Mouse (Mus musculus) left cerebral cortex, adult 2 months (tissue): ENCODE measurements at regions not wholly inside any gene's neighbourhood (a gene's known extent, or its start where the extent isn't known, plus 50 kb on each side); places are given as distances from the start of the nearest gene placed in this dataset.
A peak's percentile ranks its signal among the peaks of the same experiment; 100 is the strongest.
"Not testable (repeated sequence)": the region's sequence is repeated elsewhere in the genome, so short reads cannot be mapped to it uniquely, and the experiment has no call there.

ENCODE experiments used
- DNase-seq, 2 experiments: peaks; one replicate each; pipeline ENCODE4 v3.0.0; 2021 to 2022; ENCODE audit warnings: low spot score in 2 of 2, mixed read lengths in 1 of 2; ENCODE audit errors: extremely low spot score in 1 of 2
- H3K27ac ChIP-seq: fragments of 200-600 bp; 2 replicates; pipeline ENCODE4 v1.8.1; 2022
- H3K4me3 ChIP-seq: fragments of 200-600 bp; 2 replicates; pipeline ENCODE4 v1.8.1; 2022
- CTCF ChIP-seq: fragments of 200-600 bp; IDR thresholded peaks from 2 replicates; pipeline ENCODE4 v1.8.1; 2022; ENCODE audit warnings: antibody characterized with exemption, mild to moderate bottlenecking, moderate library complexity
- intact Hi-C: fragments of 180-260 bp; cut with DNase I; formaldehyde crosslinking; loops from one replicate; pipeline ENCODE4 v1.15.1; 2025

GRCm38 (mm10) chr5:3141841-3142240 is 199.4 kb upstream of the Cdk6 start:
- H3K4me3 ChIP-seq, intact Hi-C loops, H3K27ac ChIP-seq, DNase-seq: not testable (repeated sequence)

- peak in 1 of 2 experiments; percentile 37 for DNase-seq
- not testable (repeated sequence) for H3K4me3 ChIP-seq, H3K27ac ChIP-seq
- TF ChIP-seq CTCF, result peak; percentile 53
- intact Hi-C loops, result loop anchor here (1.0 kb wide), 1 partner anchor 370 kb away; no protein-coding TSS in a partner anchor
Observed at GRCm38 (mm10) chr5:3146544-3147295, 194.6 kb upstream of the Cdk6 start.

- not testable (repeated sequence) for DNase-seq, H3K27ac ChIP-seq, H3K4me3 ChIP-seq
- intact Hi-C loops, result loop anchor here (10.0 kb wide), 1 partner anchor 115 kb away; no protein-coding TSS in a partner anchor
Observed at GRCm38 (mm10) chr5:3149886-3150285, 191.4 kb upstream of the Cdk6 start.

DNA sequence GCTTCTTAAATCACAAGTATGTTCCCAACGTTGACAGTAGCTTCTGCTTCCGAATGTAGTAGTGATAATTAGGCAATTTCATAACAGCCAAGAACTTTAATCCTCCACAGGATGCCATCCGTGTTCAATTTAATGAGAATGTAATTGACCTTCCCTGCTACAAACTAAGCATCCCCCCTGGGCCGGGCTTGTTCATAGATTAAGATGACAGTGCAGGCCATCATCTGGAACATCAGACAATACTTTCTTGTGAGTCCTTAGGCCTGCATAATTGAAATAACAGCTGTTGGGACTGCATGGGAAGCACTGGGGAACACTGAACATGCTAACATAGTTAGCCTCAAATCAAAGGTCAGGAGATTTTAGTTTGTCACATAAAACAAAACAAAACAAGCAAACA is 190.5 kb upstream of the Cdk6 start:
- DNase-seq, H3K4me3 ChIP-seq, H3K27ac ChIP-seq: not testable (repeated sequence)
- intact Hi-C loops, result loop anchor here (10.0 kb wide), 1 partner anchor 114 kb away; no protein-coding TSS in a partner anchor

DNA sequence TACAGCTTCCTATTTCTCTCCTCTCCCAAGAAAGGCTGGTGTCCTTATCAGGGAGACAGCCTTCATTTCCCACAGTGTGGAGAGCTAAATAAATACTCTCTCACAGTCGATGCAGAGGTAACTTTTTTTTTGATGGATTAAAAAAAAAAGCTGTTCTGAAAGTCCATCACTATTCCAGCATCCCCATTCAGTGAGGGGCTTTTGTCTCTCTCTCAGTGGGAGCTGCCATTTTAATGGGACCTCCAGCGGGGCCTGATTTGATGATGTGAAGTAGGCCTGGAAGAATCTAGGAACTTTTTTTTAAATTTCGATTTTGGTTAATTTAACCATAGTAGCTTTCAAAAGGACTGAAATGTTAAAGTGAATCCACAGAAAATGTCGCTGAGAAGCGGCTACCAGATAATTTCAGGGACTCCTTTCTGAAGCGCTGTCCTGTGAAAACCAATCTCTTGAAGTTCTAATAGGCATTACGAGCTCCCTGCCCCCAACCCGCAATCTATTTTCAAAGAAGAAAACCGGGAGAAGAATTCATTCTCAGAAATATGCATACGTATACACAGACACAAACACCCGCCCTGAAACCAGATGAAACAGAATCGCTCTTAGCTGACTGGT is 189.6 kb upstream of the Cdk6 start:
- not testable (repeated sequence) for H3K4me3 ChIP-seq, DNase-seq, H3K27ac ChIP-seq
- intact Hi-C loops, result loop anchor here (2.0 to 10.0 kb wide), 2 partner anchors 113 to 191 kb away; no protein-coding TSS in a partner anchor

DNA sequence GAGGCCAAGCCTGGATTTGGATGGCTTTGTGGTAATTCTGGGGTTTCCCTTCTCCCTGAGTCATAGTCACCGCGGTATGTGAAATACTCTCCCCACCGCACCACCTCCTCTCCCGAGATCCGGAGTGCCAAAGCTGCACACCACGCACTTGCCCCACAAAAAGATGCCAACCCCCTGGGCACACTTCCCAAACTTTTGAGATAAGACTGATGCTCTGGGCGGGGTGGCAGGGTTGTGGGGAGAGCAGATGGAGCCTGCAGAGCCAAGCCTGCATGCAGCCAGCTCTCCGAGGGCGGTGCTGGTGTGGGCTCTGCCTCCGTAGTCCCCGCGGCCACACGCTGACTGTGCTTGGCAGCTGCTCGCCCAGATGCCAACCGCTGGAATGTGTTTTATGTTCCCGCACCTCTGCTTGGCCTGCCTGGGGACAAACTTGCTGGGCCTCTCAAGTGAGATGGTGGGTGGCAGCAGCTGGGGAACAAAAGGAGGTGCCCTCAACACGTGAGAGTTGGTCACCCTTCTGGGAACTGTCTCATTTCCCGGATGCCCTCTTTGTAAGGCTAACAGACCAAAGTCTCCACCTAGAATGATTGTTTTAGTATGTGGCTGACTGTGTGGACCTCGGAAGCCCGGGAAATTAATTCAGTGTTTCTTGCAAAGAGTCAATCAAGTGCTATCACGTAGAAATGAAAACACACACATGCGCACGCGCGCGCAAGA is 189.0 kb upstream of the Cdk6 start:
- intact Hi-C loops, result loop anchor here (2.0 to 10.0 kb wide), 2 partner anchors 112 to 190 kb away; no protein-coding TSS in a partner anchor
- DNase-seq, result peak; percentile 50 to 79
- Histone ChIP-seq H3K27ac (0 out of 2 replicates have a peak overlapping the region, but pooled peaks have one; percentile 15), H3K4me3 (peak overlapping the region; percentile 34)

DNA sequence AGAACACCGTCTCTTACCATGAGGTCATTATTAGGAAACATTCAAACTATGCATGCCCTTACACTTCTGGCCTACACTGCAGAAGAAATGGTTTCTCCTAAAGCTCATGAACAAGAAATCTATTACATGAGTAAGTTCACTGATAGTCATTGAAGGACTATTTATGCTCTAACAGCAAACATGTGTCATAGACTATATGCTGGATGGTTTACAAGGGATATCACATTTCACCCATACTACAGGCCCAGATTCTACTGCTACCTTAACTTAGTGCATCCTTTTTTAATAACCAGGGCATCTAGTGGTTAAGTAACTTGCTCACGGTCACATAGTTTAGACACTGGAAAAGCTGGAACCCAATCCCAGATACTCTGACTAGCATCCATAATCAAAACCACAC is 175.8 kb upstream of the Cdk6 start:
- H3K4me3 ChIP-seq, DNase-seq, H3K27ac ChIP-seq, intact Hi-C loops: not testable (repeated sequence)

GRCm38 (mm10) chr5:3166496-3166895 is 174.8 kb upstream of the Cdk6 start:
- intact Hi-C loops, DNase-seq, H3K27ac ChIP-seq, H3K4me3 ChIP-seq: not testable (repeated sequence)

- intact Hi-C loops, H3K4me3 ChIP-seq, DNase-seq, H3K27ac ChIP-seq: not testable (repeated sequence)
Observed at GRCm38 (mm10) chr5:3193592-3193991, 147.7 kb upstream of the Cdk6 start.

- no peak overlapping the region for H3K27ac ChIP-seq
- intact Hi-C loops, result no loop called here
- DNase-seq, result no peak
Observed at GRCm38 (mm10) chr5:3197952-3198841, 143.1 kb upstream of the Cdk6 start.

DNA sequence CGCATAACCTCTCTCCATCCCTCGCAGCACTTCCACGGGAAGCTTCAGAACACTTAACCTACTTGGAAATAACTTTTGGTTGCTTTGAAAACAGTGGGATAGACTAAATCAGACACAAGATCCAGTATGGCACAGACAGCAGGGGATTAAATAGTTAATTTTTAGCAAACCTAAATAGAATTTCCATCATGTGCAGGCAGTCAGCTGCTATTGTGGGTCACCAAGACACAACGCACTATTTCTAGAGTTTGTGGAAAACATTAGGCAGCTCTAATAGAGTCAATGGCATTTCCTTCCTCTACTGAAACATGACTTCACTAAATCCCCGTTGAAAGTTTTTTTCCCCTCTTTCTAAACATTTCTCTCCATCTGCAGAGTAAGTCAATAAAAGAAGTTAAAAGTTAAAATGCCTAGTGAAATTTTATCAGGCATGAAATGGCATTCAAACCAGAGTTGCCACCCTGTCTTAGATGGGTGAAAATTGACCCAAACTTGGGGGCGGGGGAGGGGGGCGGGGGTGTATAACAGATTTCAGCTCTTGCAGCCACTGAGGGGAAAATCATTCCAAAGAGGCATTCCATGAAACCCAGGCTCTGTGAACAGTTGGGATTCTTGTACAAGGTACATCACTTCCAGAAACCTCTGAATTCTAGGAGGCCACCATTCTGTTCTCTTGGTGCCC is 142.3 kb upstream of the Cdk6 start:
- H3K27ac ChIP-seq, intact Hi-C loops, DNase-seq, H3K4me3 ChIP-seq: not testable (repeated sequence)

More at GRCm38 (mm10) chr5:3197952-3198841, 143.1 kb upstream of the Cdk6 start:
- H3K4me3 ChIP-seq, result no peak overlapping the region
- no peak for TF ChIP-seq CTCF

- H3K27ac ChIP-seq, H3K4me3 ChIP-seq, DNase-seq, intact Hi-C loops: not testable (repeated sequence)
Observed at GRCm38 (mm10) chr5:3206160-3206559, 135.1 kb upstream of the Cdk6 start.

DNA sequence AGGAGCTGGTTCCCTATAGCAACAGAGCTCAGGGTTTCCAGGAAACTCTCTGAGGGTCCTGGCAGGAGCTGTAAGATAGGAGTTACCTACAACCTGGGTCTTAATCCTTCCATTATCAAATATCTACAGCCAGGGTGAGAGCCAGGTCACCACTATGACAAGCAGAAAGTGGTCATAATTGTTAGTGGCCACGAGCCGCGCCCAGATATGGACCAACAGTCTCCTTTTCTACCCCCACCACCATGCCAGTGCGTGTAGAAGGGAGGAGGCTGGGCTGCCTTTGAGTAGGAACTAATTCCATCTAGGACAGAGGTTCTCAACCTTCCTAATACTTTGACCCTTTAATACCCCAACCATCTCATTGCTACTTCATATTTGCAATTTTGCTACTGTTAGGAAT is 133.0 kb upstream of the Cdk6 start:
- H3K4me3 ChIP-seq, intact Hi-C loops, DNase-seq, H3K27ac ChIP-seq: not testable (repeated sequence)
